Mouse (Mus musculus) adrenal gland, postnatal 25 days (tissue): ENCODE data around the gene Krtap4-6. TPM values are rescaled to one million over a fixed set of nuclear protein-coding genes. Genes with fewer than 3 reads are reported as not detected.

Experiments used
- total RNA-seq: library from RNA; stranded (reverse); gene quantifications from 2 replicates; pipeline ENCODE4 v1.2.3, GENCODE M21; 2021

Gene Krtap4-6
- total RNA-seq, 1 experiment from 2014 or later: not detected

Other genes with a start within 250 kb of the Krtap4-6 start
- gene Krt12, start 243.7 kb downstream of the Krtap4-6 start, total RNA-seq: not detected in 2 replicates
- 0.15 TPM in 1 of 2 replicates, not detected in the other for gene Krt20, start 227.8 kb downstream of the Krtap4-6 start, total RNA-seq
- gene Krt23, start 172.8 kb downstream of the Krtap4-6 start, total RNA-seq: not detected in 2 replicates
- gene Krt39, start 144.6 kb downstream of the Krtap4-6 start, total RNA-seq: not detected in 2 replicates
- not detected in 2 replicates for gene Krt40, start 122.8 kb downstream of the Krtap4-6 start, total RNA-seq
- not detected in 2 replicates for gene Krtap3-3, start 115.1 kb downstream of the Krtap4-6 start, total RNA-seq
- gene Krtap3-2, start 109.1 kb downstream of the Krtap4-6 start, total RNA-seq: not detected in 2 replicates
- gene Gm11939, start 106.5 kb downstream of the Krtap4-6 start, total RNA-seq: not detected in 2 replicates
- gene Krtap3-1, start 99.3 kb downstream of the Krtap4-6 start, total RNA-seq: not detected in 2 replicates
- gene Krtap1-5, start 84.9 kb downstream of the Krtap4-6 start, total RNA-seq: not detected in 2 replicates
- gene Krtap1-4, start 82.3 kb downstream of the Krtap4-6 start, total RNA-seq: not detected in 2 replicates
- not detected in 2 replicates for gene Krtap1-3, start 74.6 kb downstream of the Krtap4-6 start, total RNA-seq
- gene Krtap9-3, start 67.9 kb downstream of the Krtap4-6 start, total RNA-seq: not detected in 2 replicates
- not detected in 2 replicates for gene Gm11938, start 62.7 kb downstream of the Krtap4-6 start, total RNA-seq
- gene Gm11937, start 55.8 kb downstream of the Krtap4-6 start, total RNA-seq: not detected in 2 replicates
- not detected in 2 replicates for gene Krtap2-4, start 51.1 kb downstream of the Krtap4-6 start, total RNA-seq
- not detected in 2 replicates for gene Gm11562, start 45.5 kb downstream of the Krtap4-6 start, total RNA-seq
- not detected in 2 replicates for gene Krtap4-1, start 37.7 kb downstream of the Krtap4-6 start, total RNA-seq
- gene Krtap4-2, start 30.9 kb downstream of the Krtap4-6 start, total RNA-seq: not detected in 2 replicates
- gene Krtap4-7, start 21.9 kb downstream of the Krtap4-6 start, total RNA-seq: not detected in 2 replicates
- gene Gm11555, start 15.7 kb downstream of the Krtap4-6 start, total RNA-seq: not detected in 2 replicates
- gene Gm11563, start 7.0 kb downstream of the Krtap4-6 start, total RNA-seq: not detected in 2 replicates
- gene Gm14190, start 24.8 kb upstream of the Krtap4-6 start, total RNA-seq: not detected in 2 replicates
- gene Gm14180, start 68.3 kb upstream of the Krtap4-6 start, total RNA-seq: not detected in 2 replicates
- gene Gm11595, start 107.0 kb upstream of the Krtap4-6 start, total RNA-seq: not detected in 2 replicates
- gene Krtap4-8, start 114.7 kb upstream of the Krtap4-6 start, total RNA-seq: not detected in 2 replicates
- gene Krtap4-9, start 119.2 kb upstream of the Krtap4-6 start, total RNA-seq: not detected in 2 replicates
- gene Gm11596, start 127.5 kb upstream of the Krtap4-6 start, total RNA-seq: not detected in 2 replicates
- gene Gm11569, start 133.0 kb upstream of the Krtap4-6 start, total RNA-seq: not detected in 2 replicates
- gene Gm11554, start 138.5 kb upstream of the Krtap4-6 start, total RNA-seq: not detected in 2 replicates
- gene Krtap4-13, start 143.9 kb upstream of the Krtap4-6 start, total RNA-seq: not detected in 2 replicates
- not detected in 2 replicates for gene Gm11564, start 149.7 kb upstream of the Krtap4-6 start, total RNA-seq
- not detected in 2 replicates for gene 2300003K06Rik, start 172.1 kb upstream of the Krtap4-6 start, total RNA-seq
- gene Krtap4-16, start 185.6 kb upstream of the Krtap4-6 start, total RNA-seq: not detected in 2 replicates
- gene Gm11568, start 192.0 kb upstream of the Krtap4-6 start, total RNA-seq: not detected in 2 replicates
- gene Gm11559, start 198.5 kb upstream of the Krtap4-6 start, total RNA-seq: not detected in 2 replicates
- not detected in 2 replicates for gene Krtap9-1, start 207.4 kb upstream of the Krtap4-6 start, total RNA-seq
- not detected in 2 replicates for gene Gm11567, start 213.2 kb upstream of the Krtap4-6 start, total RNA-seq
- not detected in 2 replicates for gene Krtap31-1, start 242.0 kb upstream of the Krtap4-6 start, total RNA-seq
- gene Gm11565, start 248.8 kb upstream of the Krtap4-6 start, total RNA-seq: not detected in 2 replicates